Mouse (Mus musculus): ENCODE results near the gene Cebpg. TPM values are rescaled to one million over a fixed set of nuclear protein-coding genes. Genes with fewer than 3 reads are reported as not detected.

The Cebpg gene
- polyA plus RNA-seq, 1 experiment, result 30.8 TPM

DNA sequence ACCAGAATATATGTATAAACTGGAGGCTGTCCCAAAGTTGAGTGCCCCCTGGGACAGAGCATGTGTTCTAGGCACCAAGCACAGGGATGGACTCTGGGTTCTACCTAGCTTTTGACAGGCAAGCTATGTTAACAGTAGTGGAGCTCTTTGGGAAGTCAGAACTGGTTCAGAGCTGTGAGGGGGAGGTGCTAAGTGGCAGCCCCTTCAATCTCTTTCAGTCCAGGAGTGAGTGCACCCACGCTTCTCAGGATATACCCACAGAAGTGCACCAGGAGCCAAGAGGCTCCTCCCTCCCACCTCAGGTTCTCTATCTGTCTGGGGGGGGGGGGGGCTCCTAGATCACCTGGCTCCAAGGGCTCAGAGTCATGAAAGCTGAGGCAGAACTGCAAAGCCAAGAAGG lies 31.9 kb downstream of the Cebpg start:
- H3K27me3 ChIP-seq (ENCODE audit: control insufficient read depth, insufficient read depth, low read length), result no peaks in the 10 kb centered on the region
- no peaks in the 10 kb centered on the region; the same call in 1 of the 2 replicates for H3K4me1 ChIP-seq (ENCODE audit: control insufficient read depth, insufficient read depth, low read length)
- H3K27ac ChIP-seq (ENCODE audit: control insufficient read depth, insufficient read depth, low read depth, low read length), result no peak overlapping the region
- TF ChIP-seq POLR2A (IDR thresholded peaks at IDR 0.05; ENCODE audit: control insufficient read depth, low read depth, low read length) (no peak), CTCF (IDR thresholded peaks at IDR 0.05; ENCODE audit: control insufficient read depth, insufficient read depth, insufficient replicate concordance, low read depth, low read length) (no peak)
- H3K36me3 ChIP-seq (ENCODE audit: control insufficient read depth, insufficient read depth, low read length), result no peaks in the 10 kb centered on the region
- no peak overlapping the region for H3K4me3 ChIP-seq (ENCODE audit: control insufficient read depth, low read depth, low read length)

DNA sequence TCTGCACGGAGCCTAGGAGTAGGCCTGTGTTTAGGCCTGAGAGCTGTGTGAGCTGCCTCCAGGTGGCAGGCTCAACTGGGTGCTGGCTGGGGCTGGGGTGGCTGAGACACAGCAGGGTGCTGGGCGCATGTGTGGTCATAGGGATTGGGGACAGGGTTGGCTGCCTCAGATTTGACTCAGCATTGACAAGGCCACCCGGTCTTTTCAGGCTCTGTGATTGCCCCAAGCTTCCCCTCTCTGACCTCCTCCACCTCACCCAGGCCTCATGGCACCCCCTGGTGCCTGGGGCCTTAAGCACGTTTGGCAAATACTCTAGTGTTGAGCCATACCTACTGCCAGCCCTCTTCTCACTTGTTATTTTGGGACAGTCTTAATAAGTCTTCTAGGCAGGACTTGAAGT lies 33.1 kb downstream of the Cebpg start:
- no peak overlapping the region for H3K27ac ChIP-seq (ENCODE audit: control insufficient read depth, insufficient read depth, low read depth, low read length)
- no peaks in the 10 kb centered on the region for H3K36me3 ChIP-seq (ENCODE audit: control insufficient read depth, insufficient read depth, low read length)
- no peak overlapping the region for H3K4me3 ChIP-seq (ENCODE audit: control insufficient read depth, low read depth, low read length)
- TF ChIP-seq CTCF (IDR thresholded peaks at IDR 0.05; ENCODE audit: control insufficient read depth, insufficient read depth, insufficient replicate concordance, low read depth, low read length) (no peak), POLR2A (IDR thresholded peaks at IDR 0.05; ENCODE audit: control insufficient read depth, low read depth, low read length) (no peak)
- H3K4me1 ChIP-seq (ENCODE audit: control insufficient read depth, insufficient read depth, low read length), result no peaks in the 10 kb centered on the region; the same call in 1 of the 2 replicates
- no peaks in the 10 kb centered on the region for H3K27me3 ChIP-seq (ENCODE audit: control insufficient read depth, insufficient read depth, low read length)

- Histone ChIP-seq H3K27ac (ENCODE audit: control insufficient read depth, insufficient read depth, low read depth, low read length) (no peak overlapping the region), H3K27me3 (ENCODE audit: control insufficient read depth, insufficient read depth, low read length) (no peaks in the 10 kb centered on the region), H3K36me3 (ENCODE audit: control insufficient read depth, insufficient read depth, low read length) (no peaks in the 10 kb centered on the region), H3K4me3 (ENCODE audit: control insufficient read depth, low read depth, low read length) (no peak overlapping the region), H3K4me1 (ENCODE audit: control insufficient read depth, insufficient read depth, low read length) (no peaks in the 10 kb centered on the region; the same call in 1 of the 2 replicates)
- no peak for TF ChIP-seq CTCF (IDR thresholded peaks at IDR 0.05; ENCODE audit: control insufficient read depth, insufficient read depth, insufficient replicate concordance, low read depth, low read length)
These were observed 35.0 kb downstream of the Cebpg start for GRCm38 (mm10) chr7:35021365-35021764.

GRCm38 (mm10) chr7:35015252-35015651 lies 41.1 kb downstream of the Cebpg start:
- Histone ChIP-seq H3K36me3 (ENCODE audit: control insufficient read depth, insufficient read depth, low read length) (no peaks in the 10 kb centered on the region), H3K27ac (ENCODE audit: control insufficient read depth, insufficient read depth, low read depth, low read length) (no peak overlapping the region), H3K4me1 (ENCODE audit: control insufficient read depth, insufficient read depth, low read length) (no peaks in the 10 kb centered on the region), H3K27me3 (ENCODE audit: control insufficient read depth, insufficient read depth, low read length) (no peaks in the 10 kb centered on the region), H3K4me3 (ENCODE audit: control insufficient read depth, low read depth, low read length) (no peak overlapping the region)
- TF ChIP-seq POLR2A (IDR thresholded peaks at IDR 0.05; ENCODE audit: control insufficient read depth, low read depth, low read length), result no peak
- TF ChIP-seq CTCF (IDR thresholded peaks at IDR 0.05; ENCODE audit: control insufficient read depth, insufficient read depth, insufficient replicate concordance, low read depth, low read length), result no peak

- TF ChIP-seq CTCF (IDR thresholded peaks at IDR 0.05; ENCODE audit: control insufficient read depth, insufficient read depth, insufficient replicate concordance, low read depth, low read length) (no peak), POLR2A (IDR thresholded peaks at IDR 0.05; ENCODE audit: control insufficient read depth, low read depth, low read length) (no peak)
- H3K4me1 ChIP-seq (ENCODE audit: control insufficient read depth, insufficient read depth, low read length), result no peaks in the 10 kb centered on the region
These were observed 43.1 kb downstream of the Cebpg start for GRCm38 (mm10) chr7:35013228-35013627.

GRCm38 (mm10) chr7:35006661-35007060 lies 49.7 kb downstream of the Cebpg start:
- no peak for TF ChIP-seq CTCF (IDR thresholded peaks at IDR 0.05; ENCODE audit: control insufficient read depth, insufficient read depth, insufficient replicate concordance, low read depth, low read length)
- TF ChIP-seq POLR2A (IDR thresholded peaks at IDR 0.05; ENCODE audit: control insufficient read depth, low read depth, low read length), result no peak
- Histone ChIP-seq H3K27ac (ENCODE audit: control insufficient read depth, insufficient read depth, low read depth, low read length) (no peak overlapping the region), H3K36me3 (ENCODE audit: control insufficient read depth, insufficient read depth, low read length) (no peaks in the 10 kb centered on the region), H3K4me3 (ENCODE audit: control insufficient read depth, low read depth, low read length) (no peak overlapping the region), H3K4me1 (ENCODE audit: control insufficient read depth, insufficient read depth, low read length) (no peaks in the 10 kb centered on the region; the same call in 1 of the 2 replicates), H3K27me3 (ENCODE audit: control insufficient read depth, insufficient read depth, low read length) (no peaks in the 10 kb centered on the region)

More at GRCm38 (mm10) chr7:35013228-35013627, 43.1 kb downstream of the Cebpg start:
- no peaks in the 10 kb centered on the region for H3K36me3 ChIP-seq (ENCODE audit: control insufficient read depth, insufficient read depth, low read length)
- no peak overlapping the region for H3K4me3 ChIP-seq (ENCODE audit: control insufficient read depth, low read depth, low read length)
- no peak overlapping the region for H3K27ac ChIP-seq (ENCODE audit: control insufficient read depth, insufficient read depth, low read depth, low read length)
- H3K27me3 ChIP-seq (ENCODE audit: control insufficient read depth, insufficient read depth, low read length), result no peaks in the 10 kb centered on the region

GRCm38 (mm10) chr7:35003171-35003737 lies 53.1 kb downstream of the Cebpg start:
- Histone ChIP-seq H3K4me1 (ENCODE audit: control insufficient read depth, insufficient read depth, low read length) (no peaks in the 10 kb centered on the region; the same call in 1 of the 2 replicates), H3K36me3 (ENCODE audit: control insufficient read depth, insufficient read depth, low read length) (no peaks in the 10 kb centered on the region), H3K4me3 (ENCODE audit: control insufficient read depth, low read depth, low read length) (no peak overlapping the region), H3K27ac (ENCODE audit: control insufficient read depth, insufficient read depth, low read depth, low read length) (no peak overlapping the region), H3K27me3 (ENCODE audit: control insufficient read depth, insufficient read depth, low read length) (no peaks in the 10 kb centered on the region)
- TF ChIP-seq POLR2A (IDR thresholded peaks at IDR 0.05; ENCODE audit: control insufficient read depth, low read depth, low read length) (no peak), CTCF (IDR thresholded peaks at IDR 0.05; ENCODE audit: control insufficient read depth, insufficient read depth, insufficient replicate concordance, low read depth, low read length) (no peak)

Data from testis, adult 2 months (tissue).